Mouse (Mus musculus): ENCODE data around the gene Setd6.
A peak's percentile ranks its signal among the peaks of the same experiment; 100 is the strongest.

DNA sequence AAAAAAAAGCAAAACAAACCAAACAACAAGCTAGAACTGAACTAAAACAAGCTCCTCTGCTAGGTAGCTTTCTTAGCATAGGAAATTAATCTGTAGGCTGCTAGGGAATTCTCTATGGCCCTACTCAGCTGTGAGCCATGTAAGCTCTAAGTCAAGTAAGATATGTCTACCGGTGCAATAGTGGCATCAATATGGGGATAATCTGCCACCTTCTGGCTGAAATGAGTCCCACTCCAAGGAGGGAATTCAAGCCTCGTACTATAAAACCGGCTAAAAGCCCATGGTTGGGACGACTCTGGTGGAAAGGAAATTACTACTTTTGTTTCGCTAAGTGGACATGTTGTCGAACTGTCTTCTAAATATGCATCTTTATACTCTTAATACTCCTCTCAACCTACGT lies 22.9 kb downstream of the Setd6 start:
- TF ChIP-seq CTCF (IDR thresholded peaks at IDR 0.05; ENCODE audit: low read depth): peak; percentile 34
- no peak for TF ChIP-seq EP300 (IDR thresholded peaks at IDR 0.05; ENCODE audit: low read depth)
